Mouse (Mus musculus): Measurements from ENCODE around the gene Cct2. TPM values are rescaled to one million over a fixed set of nuclear protein-coding genes. Genes with fewer than 3 reads are reported as not detected.
A peak's percentile ranks its signal among the peaks of the same experiment; 100 is the strongest.

Cct2 gene
- polyA plus RNA-seq, 1 experiment from 2014 or later: 213 TPM

DNA sequence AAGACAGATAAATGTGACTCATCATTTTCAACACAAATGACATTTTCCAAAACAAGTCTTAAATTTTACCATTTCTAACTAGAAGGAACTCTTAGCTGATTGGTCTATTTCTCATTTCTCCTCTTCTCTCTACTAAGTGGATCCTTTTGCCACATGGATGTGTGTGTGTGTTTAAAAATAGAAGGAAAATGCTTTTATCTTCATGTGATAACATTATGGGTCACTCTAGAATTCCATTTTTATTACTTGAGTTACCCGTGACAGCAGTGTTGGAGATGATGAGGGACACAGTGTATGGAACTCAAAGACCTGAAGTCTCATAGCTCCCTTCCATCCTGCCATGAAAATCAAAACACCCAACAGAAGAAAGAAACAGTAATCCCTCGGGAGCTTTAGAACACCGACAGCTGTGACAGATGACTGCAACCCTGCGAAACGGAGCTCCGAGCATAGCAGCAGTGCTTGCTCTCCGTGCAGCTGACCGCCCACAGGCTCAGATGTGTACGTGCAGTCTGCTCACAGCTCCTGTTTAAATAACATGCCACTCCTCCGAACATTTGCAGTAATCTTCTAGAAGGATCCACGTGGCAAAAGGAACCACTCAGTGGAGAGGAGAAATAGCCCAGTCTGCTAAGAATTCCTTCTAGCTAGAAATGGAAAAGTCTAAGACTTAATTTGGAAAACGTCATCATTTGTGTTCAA lies 49.8 kb downstream of the Cct2 start:
- Histone ChIP-seq H3K9ac (ENCODE audit: low read length) (no peak overlapping the region), H3K9me3 (ENCODE audit: control insufficient read depth, low read length) (no peaks in the 10 kb centered on the region), H3K4me3 (ENCODE audit: low read length) (no peak overlapping the region), H3K27ac (ENCODE audit: low read length) (peak overlapping the region; percentile 14; the same call in 1 of the 2 replicates), H3K36me3 (ENCODE audit: control insufficient read depth, insufficient read depth, low read length) (no peaks in the 10 kb centered on the region), H3K4me1 (replicated peaks; ENCODE audit: control insufficient read depth, insufficient read depth, low read length) (peaks cover 6% of the 10 kb centered on the region; the same call in 1 of the 2 replicates), H3K4me2 (ENCODE audit: low read depth, low read length) (peak overlapping the region; percentile 41), H3K27me3 (ENCODE audit: control insufficient read depth, insufficient read depth, low read depth, low read length) (no peaks in the 10 kb centered on the region)
- WGBS: 6% methylated on average over 12 of the region's 12 CpGs
- peak; percentile 96 for ATAC-seq (ENCODE audit: low read depth)

DNA sequence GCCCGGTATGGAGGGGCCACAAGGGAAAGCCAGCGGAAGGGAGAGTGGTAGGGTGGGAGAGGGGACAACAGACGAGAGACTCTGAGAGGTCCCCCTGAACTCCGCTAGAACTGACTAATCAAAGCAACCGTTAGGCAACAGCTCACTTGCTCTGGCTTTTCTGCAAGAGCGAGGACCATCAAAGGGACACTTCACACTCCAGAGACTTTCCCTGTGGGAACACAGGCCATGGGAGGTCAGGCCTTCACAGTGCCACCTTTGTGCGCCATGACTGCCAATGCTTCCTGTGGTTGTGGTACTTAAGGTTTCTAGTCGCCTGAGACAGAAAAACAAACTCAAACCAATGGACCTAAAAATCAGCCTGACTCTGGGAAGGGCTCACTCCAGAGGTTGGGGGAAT lies 52.6 kb downstream of the Cct2 start:
- H3K27ac ChIP-seq (ENCODE audit: low read length): no peak overlapping the region
- WGBS: 58% methylated on average over 8 of the region's 8 CpGs
- ATAC-seq (ENCODE audit: low read depth): no peak
- H3K9ac ChIP-seq (ENCODE audit: low read length): no peak overlapping the region
- H3K27me3 ChIP-seq (ENCODE audit: control insufficient read depth, insufficient read depth, low read depth, low read length): no peaks in the 10 kb centered on the region
- H3K36me3 ChIP-seq (ENCODE audit: control insufficient read depth, insufficient read depth, low read length): no peaks in the 10 kb centered on the region
- no peak overlapping the region for H3K4me3 ChIP-seq (ENCODE audit: low read length)
- H3K9me3 ChIP-seq (ENCODE audit: control insufficient read depth, low read length): no peaks in the 10 kb centered on the region
- H3K4me1 ChIP-seq (replicated peaks; ENCODE audit: control insufficient read depth, insufficient read depth, low read length): peaks cover 6% of the 10 kb centered on the region; the same call in 1 of the 2 replicates
- H3K4me2 ChIP-seq (ENCODE audit: low read depth, low read length): no peak overlapping the region

DNA sequence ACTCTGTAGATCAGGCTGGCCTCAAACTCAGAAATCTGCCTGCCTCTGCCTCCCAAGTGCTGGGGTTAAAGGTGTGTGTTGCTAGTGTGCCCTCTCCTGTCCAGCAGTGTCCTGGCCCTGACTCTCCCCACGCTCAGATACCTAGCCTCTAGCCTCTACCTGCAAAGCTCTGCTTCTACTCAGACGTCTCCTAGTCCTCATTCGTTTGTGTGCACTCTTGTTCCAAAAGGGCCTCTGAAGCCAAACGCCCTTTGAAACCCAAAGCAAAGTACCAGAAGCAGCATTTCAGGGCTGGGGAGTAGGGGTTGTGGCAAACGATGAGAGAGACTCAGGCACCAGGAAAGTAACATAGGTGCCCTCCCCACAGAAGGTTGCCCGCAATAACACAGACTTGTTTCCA lies 53.9 kb downstream of the Cct2 start:
- WGBS: 88% methylated on average over 6 of the region's 6 CpGs
- Histone ChIP-seq H3K9ac (ENCODE audit: low read length) (no peak overlapping the region), H3K4me2 (ENCODE audit: low read depth, low read length) (no peak overlapping the region), H3K4me3 (ENCODE audit: low read length) (no peak overlapping the region), H3K4me1 (replicated peaks; ENCODE audit: control insufficient read depth, insufficient read depth, low read length) (peaks cover 6% of the 10 kb centered on the region; the same call in 1 of the 2 replicates), H3K36me3 (ENCODE audit: control insufficient read depth, insufficient read depth, low read length) (no peaks in the 10 kb centered on the region), H3K27ac (ENCODE audit: low read length) (no peak overlapping the region), H3K9me3 (ENCODE audit: control insufficient read depth, low read length) (no peaks in the 10 kb centered on the region), H3K27me3 (ENCODE audit: control insufficient read depth, insufficient read depth, low read depth, low read length) (no peaks in the 10 kb centered on the region)
- ATAC-seq (ENCODE audit: low read depth): no peak

DNA sequence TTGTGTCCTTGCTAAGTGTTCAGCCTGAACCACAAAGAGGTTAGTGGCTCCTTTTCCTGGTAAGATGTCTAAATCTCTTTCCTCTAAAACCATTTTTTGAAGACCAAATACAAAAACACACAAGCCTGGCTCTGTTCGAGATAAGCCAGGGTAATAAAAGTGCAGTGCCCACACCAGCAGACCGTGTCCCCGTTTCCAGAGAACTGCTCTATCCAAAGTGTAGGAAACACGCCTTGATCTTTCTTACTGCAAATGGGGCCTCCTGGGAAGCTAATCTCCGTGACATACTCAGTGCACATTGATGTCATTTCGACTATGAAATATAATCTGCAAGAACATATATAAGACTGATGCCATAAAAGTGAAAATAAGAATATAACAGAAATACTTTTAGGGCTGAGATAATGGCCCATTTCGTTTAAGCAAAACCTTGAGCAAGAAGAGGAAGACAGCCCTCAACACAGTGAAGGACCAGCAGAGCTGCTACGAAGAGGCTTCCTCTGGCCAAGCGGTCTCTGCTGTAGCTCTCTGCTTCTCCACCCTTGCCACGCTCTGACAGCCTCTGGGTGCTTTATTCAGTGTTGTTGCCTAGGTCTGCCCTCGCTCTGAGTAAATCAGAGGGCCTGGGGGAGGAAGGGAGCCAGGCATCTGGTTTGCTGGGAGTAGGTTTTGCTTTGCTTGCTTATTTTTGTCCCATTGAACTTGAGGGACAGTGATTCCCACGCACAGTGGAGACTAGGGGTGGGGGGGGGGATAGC lies 57.7 kb downstream of the Cct2 start:
- no peak for ATAC-seq (ENCODE audit: low read depth)
- no peaks in the 10 kb centered on the region for H3K27me3 ChIP-seq (ENCODE audit: control insufficient read depth, insufficient read depth, low read depth, low read length)
- WGBS: 59% methylated on average over 12 of the region's 12 CpGs

DNA sequence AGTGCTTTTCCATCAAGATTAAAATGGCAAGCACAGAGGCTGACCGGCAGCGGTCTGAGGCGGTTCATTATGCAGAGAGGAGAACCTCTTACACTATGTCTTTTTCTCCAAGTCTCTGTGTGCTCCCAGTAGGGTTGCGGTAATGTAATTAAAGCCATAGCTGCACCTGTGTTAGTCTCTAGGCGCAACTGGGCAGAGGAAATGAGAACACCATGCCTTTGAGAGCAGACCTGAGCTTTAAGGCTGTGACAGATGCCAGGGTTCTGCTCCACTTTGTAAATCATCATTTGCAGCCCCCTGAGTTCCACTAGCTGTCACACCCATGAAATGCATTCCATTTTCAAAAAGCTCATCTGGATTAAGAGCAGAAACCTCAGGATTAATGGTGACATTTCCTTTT lies 58.9 kb downstream of the Cct2 start:
- Histone ChIP-seq H3K27me3 (ENCODE audit: control insufficient read depth, insufficient read depth, low read depth, low read length) (no peaks in the 10 kb centered on the region), H3K4me2 (ENCODE audit: low read depth, low read length) (no peak overlapping the region), H3K9ac (ENCODE audit: low read length) (no peak overlapping the region), H3K36me3 (ENCODE audit: control insufficient read depth, insufficient read depth, low read length) (no peaks in the 10 kb centered on the region), H3K4me3 (ENCODE audit: low read length) (no peak overlapping the region), H3K9me3 (ENCODE audit: control insufficient read depth, low read length) (no peaks in the 10 kb centered on the region), H3K27ac (ENCODE audit: low read length) (no peak overlapping the region), H3K4me1 (replicated peaks; ENCODE audit: control insufficient read depth, insufficient read depth, low read length) (no peaks in the 10 kb centered on the region)
- ATAC-seq (ENCODE audit: low read depth): no peak
- WGBS: 68% methylated on average over 5 of the region's 5 CpGs

More for the DNA sequence above, 57.7 kb downstream of the Cct2 start:
- no peak overlapping the region for H3K4me2 ChIP-seq (ENCODE audit: low read depth, low read length)
- no peaks in the 10 kb centered on the region for H3K9me3 ChIP-seq (ENCODE audit: control insufficient read depth, low read length)
- no peaks in the 10 kb centered on the region for H3K4me1 ChIP-seq (replicated peaks; ENCODE audit: control insufficient read depth, insufficient read depth, low read length)
- no peak overlapping the region for H3K4me3 ChIP-seq (ENCODE audit: low read length)
- H3K36me3 ChIP-seq (ENCODE audit: control insufficient read depth, insufficient read depth, low read length): no peaks in the 10 kb centered on the region
- H3K9ac ChIP-seq (ENCODE audit: low read length): no peak overlapping the region
- H3K27ac ChIP-seq (ENCODE audit: low read length): no peak overlapping the region

Other genes starting within 250 kb of the Cct2 start
- 0.08 TPM in 1 of 2 replicates, not detected in the other for gene Myrfl, start 166.9 kb downstream of the Cct2 start, polyA plus RNA-seq (2015; fragmentation: Nextera tagmentation; extraction: Ambion mirVana)
- gene Rab3ip, start 113.0 kb downstream of the Cct2 start, polyA plus RNA-seq (2015; fragmentation: Nextera tagmentation; extraction: Ambion mirVana): 31.6 and 33.8 TPM in 2 replicates
- gene Gm10271, start 91.2 kb downstream of the Cct2 start, polyA plus RNA-seq (2015; fragmentation: Nextera tagmentation; extraction: Ambion mirVana): not detected in 2 replicates
- gene Best3, start 77.5 kb downstream of the Cct2 start, polyA plus RNA-seq (2015; fragmentation: Nextera tagmentation; extraction: Ambion mirVana): 0.15 and 0.21 TPM in 2 replicates
- 0.49 and 0.65 TPM in 2 replicates for gene Lrrc10, start 18.5 kb downstream of the Cct2 start, polyA plus RNA-seq (2015; fragmentation: Nextera tagmentation; extraction: Ambion mirVana)
- gene Frs2, start 84.7 kb upstream of the Cct2 start, polyA plus RNA-seq (2015; fragmentation: Nextera tagmentation; extraction: Ambion mirVana): 19.4 and 20.8 TPM in 2 replicates
- gene Yeats4, start 160.7 kb upstream of the Cct2 start, polyA plus RNA-seq (2015; fragmentation: Nextera tagmentation; extraction: Ambion mirVana): 53.2 and 56.5 TPM in 2 replicates
- gene 9530003J23Rik, start 174.9 kb upstream of the Cct2 start, polyA plus RNA-seq (2015; fragmentation: Nextera tagmentation; extraction: Ambion mirVana): 0.20 TPM in 1 of 2 replicates, not detected in the other
- gene Lyz2, start 218.5 kb upstream of the Cct2 start, polyA plus RNA-seq (2015; fragmentation: Nextera tagmentation; extraction: Ambion mirVana): 207 and 250 TPM in 2 replicates
- 2.5 and 5.5 TPM in 2 replicates for gene Lyz1, start 229.1 kb upstream of the Cct2 start, polyA plus RNA-seq (2015; fragmentation: Nextera tagmentation; extraction: Ambion mirVana)